Mouse (Mus musculus): ENCODE measurements around the gene Trim17. TPM values are rescaled to one million over a fixed set of nuclear protein-coding genes. Genes with fewer than 3 reads are reported as not detected.
A peak's percentile ranks its signal among the peaks of the same experiment; 100 is the strongest.

Trim17 gene
- total RNA-seq, 2 experiments from 2014 or later: not detected

- no peak for ATAC-seq (replicated peaks; ENCODE audit: low FRiP score, low TSS enrichment, poor library complexity, severe bottlenecking)
These were observed 9.7 kb downstream of the Trim17 start for GRCm38 (mm10) chr11:58964216-58964615.

GRCm38 (mm10) chr11:58965001-58965760, 10.7 kb downstream of the Trim17 start:
- no peak for ATAC-seq (replicated peaks; ENCODE audit: low FRiP score, low TSS enrichment, poor library complexity, severe bottlenecking)

- ATAC-seq (replicated peaks; ENCODE audit: low FRiP score, low TSS enrichment, poor library complexity, severe bottlenecking): no peak
These were observed 12.9 kb downstream of the Trim17 start for GRCm38 (mm10) chr11:58967346-58967745.

- ATAC-seq (replicated peaks; ENCODE audit: low FRiP score, low TSS enrichment, poor library complexity, severe bottlenecking): no peak
These were observed 14.1 kb downstream of the Trim17 start for GRCm38 (mm10) chr11:58968551-58968950.

GRCm38 (mm10) chr11:58969027-58969426, 14.5 kb downstream of the Trim17 start:
- no peak for ATAC-seq (replicated peaks; ENCODE audit: low FRiP score, low TSS enrichment, poor library complexity, severe bottlenecking)

- ATAC-seq (replicated peaks; ENCODE audit: low FRiP score, low TSS enrichment, poor library complexity, severe bottlenecking): no peak
These were observed 15.2 kb downstream of the Trim17 start for GRCm38 (mm10) chr11:58969659-58970058.

GRCm38 (mm10) chr11:58970831-58971530, 16.5 kb downstream of the Trim17 start:
- no peak for ATAC-seq (replicated peaks; ENCODE audit: low FRiP score, low TSS enrichment, poor library complexity, severe bottlenecking)

GRCm38 (mm10) chr11:58971796-58972195, 17.3 kb downstream of the Trim17 start:
- no peak for ATAC-seq (replicated peaks; ENCODE audit: low FRiP score, low TSS enrichment, poor library complexity, severe bottlenecking)

GRCm38 (mm10) chr11:58974414-58974813, 19.9 kb downstream of the Trim17 start:
- ATAC-seq (replicated peaks; ENCODE audit: low FRiP score, low TSS enrichment, poor library complexity, severe bottlenecking): no peak

GRCm38 (mm10) chr11:58977150-58977549, 22.7 kb downstream of the Trim17 start:
- ATAC-seq (replicated peaks; ENCODE audit: low FRiP score, low TSS enrichment, poor library complexity, severe bottlenecking): peak; percentile 29; the same call in 1 of the 2 replicates

GRCm38 (mm10) chr11:58977607-58978026, 23.1 kb downstream of the Trim17 start:
- ATAC-seq (replicated peaks; ENCODE audit: low FRiP score, low TSS enrichment, poor library complexity, severe bottlenecking): no peak

GRCm38 (mm10) chr11:58978027-58978705, 23.7 kb downstream of the Trim17 start, which contains the start of gene Trim11:
Gene Trim11 (plus strand): TSS chr11:58978093.
- peak; percentile 35; the same call in 1 of the 2 replicates for ATAC-seq (replicated peaks; ENCODE audit: low FRiP score, low TSS enrichment, poor library complexity, severe bottlenecking)

GRCm38 (mm10) chr11:58978706-58979030, 24.2 kb downstream of the Trim17 start:
- ATAC-seq (replicated peaks; ENCODE audit: low FRiP score, low TSS enrichment, poor library complexity, severe bottlenecking): no peak

- no peak for ATAC-seq (replicated peaks; ENCODE audit: low FRiP score, low TSS enrichment, poor library complexity, severe bottlenecking)
These were observed 24.7 kb downstream of the Trim17 start for GRCm38 (mm10) chr11:58979183-58979582.

GRCm38 (mm10) chr11:58979661-58980060, 25.2 kb downstream of the Trim17 start:
- ATAC-seq (replicated peaks; ENCODE audit: low FRiP score, low TSS enrichment, poor library complexity, severe bottlenecking): no peak

GRCm38 (mm10) chr11:58980381-58980990, 26.0 kb downstream of the Trim17 start:
- ATAC-seq (replicated peaks; ENCODE audit: low FRiP score, low TSS enrichment, poor library complexity, severe bottlenecking): no peak

- peak; percentile 71 for ATAC-seq (replicated peaks; ENCODE audit: low FRiP score, low TSS enrichment, poor library complexity, severe bottlenecking)
These were observed 27.3 kb downstream of the Trim17 start for GRCm38 (mm10) chr11:58981541-58982447.

GRCm38 (mm10) chr11:58982471-58983097, 28.1 kb downstream of the Trim17 start:
- no peak for ATAC-seq (replicated peaks; ENCODE audit: low FRiP score, low TSS enrichment, poor library complexity, severe bottlenecking)
